Mouse (Mus musculus) embryonic stem cell, embryonic (primary cell): Measurements from ENCODE around the gene Ints11.

Source experiments
- CTCF ChIA-PET, 4 experiments: fragments of 300-600 bp in 2 of 4; fragments of 350-600 bp in 2 of 4; sonication (Branson Sonifier 250); formaldehyde crosslinking; loops; one replicate each; lab custom pipeline; 2022; ENCODE audit warnings: inconsistent platforms in 2 of 4; lab: Charles Lee
- POLR2A ChIA-PET, 4 experiments: fragments of 300-600 bp in 2 of 4; fragments of 350-600 bp in 2 of 4; sonication (Branson Sonifier 250); formaldehyde crosslinking; loops; one replicate each; lab custom pipeline; 2022; ENCODE audit warnings: antibody characterized with exemption in 4 of 4, inconsistent platforms in 1 of 4; lab: Charles Lee

The Ints11 gene

GRCm38 (mm10) chr4:155840076-155841002, 29.0 kb upstream of the Ints11 start:
- CTCF ChIA-PET, result interaction anchor here in 2 of 4 experiments (0.6 to 1.7 kb wide), 6 partner anchors 8 to 119 kb away, joined by 3 to 8 read pairs (median 4); partner anchors contain the start of genes Acap3 (in 1 of the 2), Aurkaip1 (in 1 of the 2), Cptp (in 1 of the 2) and Ints11 (in 1 of the 2)

GRCm38 (mm10) chr4:155841003-155841454, 28.3 kb upstream of the Ints11 start:
- POLR2A ChIA-PET, result interaction anchor here (0.6 to 3.4 kb wide), 38 partner anchors 7 to 408 kb away, joined by 3 to 15 read pairs (median 4); partner anchors contain the start of genes Aurkaip1 (in 3 of the 4), Ccnl2 (in 2 of the 4), Cptp (in 2 of the 4) and Ints11 (in 2 of the 4)

More at GRCm38 (mm10) chr4:155840076-155841002, 29.0 kb upstream of the Ints11 start:
- POLR2A ChIA-PET, result interaction anchor here (0.6 to 3.4 kb wide), 36 partner anchors 7 to 409 kb away, joined by 3 to 15 read pairs (median 4); partner anchors contain the start of genes Aurkaip1 (in 3 of the 4), Ccnl2 (in 2 of the 4), Cptp (in 2 of the 4) and Ints11 (in 2 of the 4)

GRCm38 (mm10) chr4:155841651-155842270, 27.6 kb upstream of the Ints11 start:
- ChIA-PET POLR2A (interaction anchor here (0.7 to 3.4 kb wide), 37 partner anchors 8 to 407 kb away, joined by 3 to 15 read pairs (median 4); partner anchors contain the start of genes Aurkaip1 (in 2 of the 4), Ccnl2 (in 2 of the 4), Cptp (in 2 of the 4) and Ints11 (in 2 of the 4)), CTCF (interaction anchor here in 1 of 4 experiments (0.8 to 1.7 kb wide), 6 partner anchors 8 to 117 kb away, joined by 3 to 8 read pairs (median 4); partner anchors contain the start of genes Aurkaip1, Cptp, Ints11 and Mrpl20)

More at GRCm38 (mm10) chr4:155841003-155841454, 28.3 kb upstream of the Ints11 start:
- CTCF ChIA-PET, result interaction anchor here in 2 of 4 experiments (0.6 to 1.7 kb wide), 7 partner anchors 7 to 118 kb away, joined by 3 to 8 read pairs (median 4); partner anchors contain the start of genes Acap3 (in 1 of the 2), Aurkaip1 (in 1 of the 2), Cptp (in 1 of the 2) and Ints11 (in 1 of the 2)

- ChIA-PET CTCF (interaction anchor here in 2 of 4 experiments (1.2 to 2.4 kb wide), 2 partner anchors 9 kb away, joined by 3 to 7 read pairs; no protein-coding TSS in a partner anchor), POLR2A (interaction anchor here in 2 of 4 experiments (1.0 to 3.4 kb wide), 9 partner anchors 10 to 310 kb away, joined by 3 to 15 read pairs (median 3); partner anchors contain the start of genes Aurkaip1 (in 1 of the 2) and Ccnl2 (in 1 of the 2))
Measured at GRCm38 (mm10) chr4:155843231-155843630, 26.1 kb upstream of the Ints11 start.

GRCm38 (mm10) chr4:155846871-155847578, 22.3 kb upstream of the Ints11 start, which contains the start of gene Dvl1:
Gene Dvl1, plus strand, starts transcription at chr4:155847402.
- ChIA-PET CTCF (interaction anchor here in 3 of 4 experiments (0.6 to 1.1 kb wide), 5 partner anchors 11 to 1546 kb away, joined by 3 to 13 read pairs (median 4); partner anchors contain the start of genes Arhgef16 (in 1 of the 3), Atad3a (in 1 of the 3) and Mrpl20 (in 1 of the 3)), POLR2A (interaction anchor here (0.5 to 4.1 kb wide), 14 partner anchors 7 to 318 kb away, joined by 3 to 20 read pairs (median 3); partner anchors contain the start of genes Cptp (in 2 of the 4), Ints11 (in 2 of the 4) and Mxra8 (in 1 of the 4))

- ChIA-PET CTCF (interaction anchor here in 3 of 4 experiments (0.6 to 1.3 kb wide), 7 partner anchors 12 to 431 kb away, joined by 3 to 7 read pairs (median 3); partner anchors contain the start of gene Atad3a (in 1 of the 3)), POLR2A (interaction anchor here (0.6 to 4.1 kb wide), 16 partner anchors 8 to 112 kb away, joined by 3 to 20 read pairs (median 3); partner anchors contain the start of genes Cptp (in 2 of the 4), Ints11 (in 2 of the 4), Mxra8 (in 1 of the 4) and Ube2j2 (in 1 of the 4))
Measured at GRCm38 (mm10) chr4:155847591-155848352, 21.6 kb upstream of the Ints11 start.

GRCm38 (mm10) chr4:155848434-155849095, 20.8 kb upstream of the Ints11 start:
- ChIA-PET CTCF (interaction anchor here in 3 of 4 experiments (0.6 to 1.8 kb wide), 7 partner anchors 11 to 432 kb away, joined by 3 to 5 read pairs (median 3); no protein-coding TSS in a partner anchor), POLR2A (interaction anchor here (0.6 to 4.1 kb wide), 13 partner anchors 9 to 121 kb away, joined by 3 to 20 read pairs (median 3); partner anchors contain the start of genes Cptp (in 2 of the 4), Ints11 (in 2 of the 4), Mxra8 (in 1 of the 4) and Ube2j2 (in 1 of the 4))

- ChIA-PET POLR2A (interaction anchor here in 3 of 4 experiments (0.7 to 4.1 kb wide), 9 partner anchors 8 to 45 kb away, joined by 3 to 20 read pairs (median 4); partner anchors contain the start of genes Cptp (in 2 of the 3) and Ints11 (in 2 of the 3)), CTCF (interaction anchor here in 3 of 4 experiments (0.5 to 1.8 kb wide), 5 partner anchors 10 to 82 kb away, joined by 3 to 5 read pairs (median 3); no protein-coding TSS in a partner anchor)
Measured at GRCm38 (mm10) chr4:155849391-155849790, 20.0 kb upstream of the Ints11 start.

- ChIA-PET POLR2A (interaction anchor here in 3 of 4 experiments (0.7 to 4.1 kb wide), 12 partner anchors 9 to 187 kb away, joined by 3 to 20 read pairs (median 4); partner anchors contain the start of genes Cptp (in 1 of the 3) and Ints11 (in 1 of the 3)), CTCF (interaction anchor here in 3 of 4 experiments (0.5 to 1.8 kb wide), 4 partner anchors 16 to 66 kb away, joined by 3 to 5 read pairs (median 4); no protein-coding TSS in a partner anchor)
Measured at GRCm38 (mm10) chr4:155849792-155850451, 19.4 kb upstream of the Ints11 start.

GRCm38 (mm10) chr4:155851368-155851767, 18.0 kb upstream of the Ints11 start:
- POLR2A ChIA-PET, result interaction anchor here in 1 of 4 experiments (1.0 to 2.7 kb wide), 5 partner anchors 9 to 30 kb away, joined by 3 to 11 read pairs (median 5); partner anchors contain the start of genes Cptp and Ints11
- CTCF ChIA-PET, result interaction anchor here in 1 of 4 experiments (0.6 kb wide), 1 partner anchor 185 kb away, joined by 3 read pairs; no protein-coding TSS in a partner anchor

- ChIA-PET CTCF (interaction anchor here in 1 of 4 experiments (0.6 kb wide), 1 partner anchor 184 kb away, joined by 3 read pairs; no protein-coding TSS in a partner anchor), POLR2A (interaction anchor here in 2 of 4 experiments (1.0 to 2.7 kb wide), 9 partner anchors 10 to 92 kb away, joined by 3 to 11 read pairs (median 4); partner anchors contain the start of genes Cptp (in 2 of the 2), Ints11 (in 2 of the 2), Aurkaip1 (in 1 of the 2) and Ube2j2 (in 1 of the 2))
Measured at GRCm38 (mm10) chr4:155851951-155852411, 17.4 kb upstream of the Ints11 start.

GRCm38 (mm10) chr4:155853421-155853820, 15.9 kb upstream of the Ints11 start:
- ChIA-PET POLR2A (interaction anchor here in 1 of 4 experiments (0.6 to 3.9 kb wide), 4 partner anchors 16 to 91 kb away, joined by 3 to 16 read pairs (median 5); partner anchors contain the start of genes Aurkaip1, Cptp, Ints11 and Ube2j2), CTCF (no interaction called here)

GRCm38 (mm10) chr4:155854991-155855390, 14.4 kb upstream of the Ints11 start:
- ChIA-PET POLR2A (interaction anchor here in 3 of 4 experiments (0.7 to 3.9 kb wide), 4 partner anchors 11 to 16 kb away, joined by 3 to 16 read pairs (median 3); partner anchors contain the start of genes Cptp (in 1 of the 3), Ints11 (in 1 of the 3) and Mxra8 (in 1 of the 3)), CTCF (interaction anchor here in 1 of 4 experiments (1.2 kb wide), 1 partner anchor 21 kb away, joined by 3 read pairs; no protein-coding TSS in a partner anchor)
